Mouse (Mus musculus): Measurements from ENCODE around the gene Fbn1.

Fbn1 gene

DNA sequence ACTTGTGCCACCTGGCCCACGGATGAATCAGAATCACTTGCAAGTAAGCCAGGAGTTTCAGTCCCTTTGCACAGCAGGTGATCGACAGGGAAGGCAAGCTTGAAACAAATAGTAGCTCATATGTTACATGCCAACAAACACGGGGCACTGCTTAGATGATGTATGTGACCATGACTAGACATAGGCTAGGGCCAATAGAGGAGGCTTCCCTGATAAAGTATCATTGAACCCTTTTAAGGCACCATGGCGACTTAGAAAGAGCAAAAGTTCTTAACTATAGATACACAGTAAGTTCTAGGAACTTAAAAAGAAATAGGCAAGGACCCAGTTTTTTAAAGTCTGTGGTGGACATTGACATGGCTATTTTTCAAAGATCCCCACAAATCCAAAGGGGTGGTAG, at the start of gene Fbn1:
Gene Fbn1 (minus strand): TSS at position 101 of the 400 bp plus-strand sequence.
- in situ Hi-C loops (cut with MboI, MseI) = loop anchor here in 1 of 2 experiments (10.0 kb wide), 1 partner anchor 1583 kb away; no protein-coding TSS in a partner anchor

DNA sequence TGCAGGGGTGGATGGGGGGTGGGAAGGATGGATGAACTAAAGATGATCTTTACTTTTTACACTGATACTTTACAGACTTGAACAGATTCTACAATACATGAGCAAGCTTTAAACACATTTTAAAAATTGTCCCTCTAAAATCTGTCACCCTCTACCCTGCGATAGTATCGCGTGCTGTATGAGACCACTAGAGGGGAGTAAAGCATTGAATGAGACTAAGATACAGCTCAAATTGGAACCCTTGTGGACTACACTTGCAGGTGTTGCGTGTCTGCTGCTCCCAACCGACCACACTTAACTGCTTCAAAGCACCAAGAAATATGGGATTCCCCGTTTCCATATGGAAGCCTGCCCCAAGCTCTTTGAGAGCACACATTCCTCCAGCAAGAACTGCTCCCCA, 48.0 kb upstream of the Fbn1 start:
- in situ Hi-C loops (cut with MboI, MseI) = no loop called here

DNA sequence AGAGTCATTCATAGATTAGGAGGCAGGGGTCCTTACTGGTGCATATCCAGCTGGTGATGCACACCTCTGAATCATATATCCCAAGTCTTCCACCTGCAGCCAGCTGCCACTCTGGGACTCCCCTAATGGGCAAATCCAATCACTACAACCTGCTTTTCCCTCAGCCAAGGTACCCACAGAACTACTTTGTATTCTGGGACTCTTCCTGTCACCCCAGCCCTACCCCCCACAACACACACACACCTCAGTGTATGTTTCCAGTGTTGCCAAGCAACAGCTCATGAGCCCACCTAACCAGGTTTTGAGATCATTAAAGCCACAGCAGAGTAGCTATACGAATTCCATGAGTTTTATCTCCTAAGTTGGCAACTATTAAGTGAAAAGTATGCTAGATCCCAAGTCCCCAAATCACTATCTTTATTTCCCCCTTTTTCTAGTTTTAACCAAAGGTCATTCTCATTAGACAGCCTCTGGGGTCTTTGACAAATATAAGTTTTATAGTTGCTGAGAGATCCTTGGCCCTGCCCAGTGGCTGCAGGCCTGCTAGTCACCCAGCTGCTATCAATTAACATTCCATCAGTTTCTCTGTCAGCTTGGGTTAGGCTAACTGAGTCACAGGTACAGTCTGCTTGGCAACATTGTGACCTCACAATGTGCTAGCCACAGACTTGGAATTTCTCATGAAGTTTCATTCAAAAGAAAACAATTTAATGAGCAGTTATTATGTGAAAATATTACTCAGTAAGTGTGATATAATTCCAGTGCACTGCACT, 41.2 kb upstream of the Fbn1 start:
- in situ Hi-C loops (cut with MboI, MseI) = no loop called here

DNA sequence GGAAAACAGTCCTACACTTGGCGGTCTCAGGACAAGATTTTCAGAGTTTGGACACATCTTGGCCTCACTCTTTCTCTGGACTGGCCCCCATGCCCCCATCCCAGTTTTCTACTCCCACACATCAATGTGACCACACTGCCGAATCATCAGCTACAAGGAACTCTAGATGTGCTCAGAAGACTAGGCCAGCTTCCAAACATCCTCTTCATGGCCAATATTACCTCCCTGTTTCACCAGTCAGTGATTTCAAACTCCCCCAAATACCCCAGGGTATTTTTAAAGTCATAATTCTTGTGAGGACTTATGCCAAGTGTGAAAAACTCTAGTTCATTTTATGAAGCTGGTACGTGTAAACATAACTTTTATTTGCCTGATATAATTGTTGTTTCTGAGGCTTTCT, 37.2 kb upstream of the Fbn1 start:
- in situ Hi-C loops (cut with MboI, MseI) = no loop called here

DNA sequence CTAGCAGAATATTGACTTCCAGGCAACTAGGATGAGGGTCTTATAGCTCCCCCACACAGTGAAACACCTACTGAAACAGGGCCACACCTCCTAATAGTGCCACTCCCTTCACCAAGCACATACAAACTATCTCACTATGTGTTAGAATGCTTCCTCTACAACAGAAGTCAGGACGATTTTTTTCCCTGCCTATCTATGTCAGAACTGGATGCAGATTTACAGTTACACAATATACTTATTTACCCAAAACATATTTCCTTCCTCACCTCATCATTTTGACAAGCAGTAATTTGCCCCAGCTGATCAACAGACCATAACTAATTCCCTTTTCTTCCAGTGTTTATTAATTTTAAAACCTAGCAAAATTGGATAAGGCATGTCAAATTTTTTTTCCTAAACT, 35.9 kb upstream of the Fbn1 start:
- in situ Hi-C loops (cut with MboI, MseI) = no loop called here

DNA sequence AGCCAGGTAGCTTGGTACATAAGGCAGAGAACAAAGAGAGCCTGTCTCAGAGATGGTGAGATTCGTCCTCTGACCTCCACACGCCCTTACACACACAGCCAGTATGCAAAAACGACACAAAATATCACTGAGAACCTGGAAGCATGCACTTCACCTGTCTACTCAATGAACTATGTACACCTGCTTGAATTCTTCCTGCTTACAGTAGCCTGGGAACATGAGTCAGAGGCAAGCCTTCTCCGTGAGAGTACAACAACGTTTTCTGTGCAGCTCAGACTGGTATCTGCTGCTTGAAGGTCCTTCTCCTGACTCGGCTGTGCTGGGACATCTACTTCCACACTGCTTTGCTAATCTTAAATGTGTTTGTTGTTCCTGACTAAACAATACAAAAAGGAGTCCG, 33.7 kb upstream of the Fbn1 start:
- in situ Hi-C loops (cut with MboI, MseI) = no loop called here

DNA sequence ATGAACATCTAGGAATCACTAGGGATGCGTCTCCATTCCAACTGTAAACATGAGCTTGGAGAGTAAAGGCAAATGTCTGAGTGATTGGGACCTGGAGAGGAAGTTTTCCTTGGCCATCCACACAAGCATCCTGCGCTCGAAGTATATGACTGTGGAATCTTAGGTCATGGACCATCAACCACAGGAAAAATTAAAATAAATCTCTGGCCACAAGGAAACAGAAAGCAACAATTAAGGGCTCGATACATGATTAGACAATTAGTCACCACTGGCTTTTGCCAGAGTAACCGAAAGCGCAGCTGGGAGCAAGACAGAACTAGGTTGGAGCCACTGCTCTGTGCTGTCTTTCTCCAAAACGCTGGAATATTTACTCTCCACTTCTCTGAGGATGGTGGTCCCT, 32.8 kb upstream of the Fbn1 start:
- in situ Hi-C loops (cut with MboI, MseI) = no loop called here

DNA sequence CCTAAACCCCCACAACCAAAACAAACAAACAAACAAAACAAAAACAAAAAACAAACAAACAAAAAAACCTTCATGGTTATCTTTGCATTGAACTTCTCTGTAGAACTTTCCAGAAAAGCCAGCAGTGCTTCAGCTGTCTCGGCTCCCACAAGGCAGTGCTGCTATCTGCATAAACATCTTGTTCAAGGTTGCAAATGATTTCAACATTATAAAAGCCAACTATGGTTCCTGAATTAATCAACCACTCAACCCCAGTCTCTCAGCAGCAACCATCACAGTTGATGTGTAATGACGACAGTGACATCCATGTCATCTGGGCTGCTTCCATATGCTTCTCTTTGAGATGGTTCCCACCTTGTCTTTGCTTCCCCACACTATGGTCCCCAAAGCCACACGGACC, 31.8 kb upstream of the Fbn1 start:
- in situ Hi-C loops (cut with MboI, MseI) = no loop called here

DNA sequence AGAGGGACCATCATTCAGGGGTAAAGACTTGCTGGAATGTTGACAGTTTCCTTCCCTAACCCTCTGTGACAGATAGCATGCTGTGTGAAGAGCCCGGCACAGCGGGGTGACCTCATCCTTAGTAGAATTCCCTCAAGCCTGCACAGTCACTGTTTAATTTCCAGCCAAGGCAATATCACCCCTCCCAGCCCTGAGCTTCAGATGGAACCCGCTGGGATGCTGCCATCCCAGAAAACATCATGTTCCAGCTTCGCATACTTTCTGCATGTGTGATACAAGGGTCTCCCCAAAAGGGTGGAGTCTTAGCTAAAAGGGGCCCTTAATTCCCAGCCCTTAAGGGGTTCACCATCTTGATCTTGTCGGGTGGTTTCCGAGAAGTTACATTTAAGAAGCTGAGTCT, 22.9 kb upstream of the Fbn1 start:
- in situ Hi-C loops (cut with MboI, MseI) = no loop called here

DNA sequence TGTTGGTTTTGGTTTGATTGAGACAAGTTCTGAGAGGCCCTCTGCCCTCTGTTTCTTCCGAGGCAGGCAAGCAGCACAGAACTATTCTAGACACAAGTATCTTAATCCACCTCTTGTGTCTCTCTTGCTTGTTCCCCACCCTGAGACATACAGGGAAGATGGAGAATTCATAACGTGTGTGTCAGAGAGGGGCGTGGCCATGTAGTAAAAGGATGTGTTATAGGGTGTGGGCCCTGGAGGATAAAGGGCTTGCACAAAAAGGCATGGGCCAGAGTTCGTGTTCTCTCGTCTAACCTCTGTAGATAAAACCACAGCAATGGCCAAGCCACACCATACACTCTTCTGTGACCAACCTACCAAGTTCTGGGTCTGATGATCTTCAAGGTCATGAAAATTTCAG, 18.8 kb upstream of the Fbn1 start:
- in situ Hi-C loops (cut with MboI, MseI) = no loop called here

DNA sequence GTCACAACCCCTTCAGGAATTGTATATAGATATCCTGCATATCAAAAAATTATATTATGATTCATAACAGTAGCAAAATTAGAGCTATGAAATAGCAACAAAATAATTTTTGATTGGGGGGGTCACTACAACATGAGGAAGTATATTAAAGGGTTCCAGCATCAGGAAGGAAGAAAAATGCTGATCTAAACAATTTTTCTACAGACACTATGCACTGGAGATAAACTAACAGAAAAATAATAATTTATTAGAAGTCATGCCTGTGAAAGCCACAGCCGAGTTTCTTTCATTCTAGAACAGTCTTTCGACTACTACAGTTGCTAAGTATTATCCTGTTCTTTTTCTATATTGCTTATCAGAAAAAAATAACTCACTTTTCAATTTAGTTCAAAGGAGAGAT, 17.7 kb upstream of the Fbn1 start:
- in situ Hi-C loops (cut with MboI, MseI) = no loop called here

DNA sequence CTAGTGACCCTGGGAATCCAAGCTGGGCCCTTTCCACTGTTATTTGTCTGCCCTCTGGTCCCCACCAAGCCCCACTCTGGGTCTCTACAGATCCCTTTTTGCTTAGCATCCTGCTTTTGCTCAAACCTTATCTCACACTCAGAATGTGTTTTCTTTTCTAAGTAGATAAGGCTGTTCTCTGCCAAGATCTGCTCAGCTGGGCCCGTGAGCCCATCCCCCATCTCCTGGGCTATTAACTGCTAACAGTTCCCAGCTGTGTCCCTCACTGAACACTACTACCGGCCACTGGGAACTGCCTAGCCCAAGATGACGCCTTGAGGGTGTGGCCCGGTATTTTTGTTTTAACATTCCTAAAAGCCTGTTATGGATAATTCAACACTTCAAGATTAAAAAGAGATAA, 8.8 kb upstream of the Fbn1 start:
- in situ Hi-C loops (cut with MboI, MseI) = no loop called here

DNA sequence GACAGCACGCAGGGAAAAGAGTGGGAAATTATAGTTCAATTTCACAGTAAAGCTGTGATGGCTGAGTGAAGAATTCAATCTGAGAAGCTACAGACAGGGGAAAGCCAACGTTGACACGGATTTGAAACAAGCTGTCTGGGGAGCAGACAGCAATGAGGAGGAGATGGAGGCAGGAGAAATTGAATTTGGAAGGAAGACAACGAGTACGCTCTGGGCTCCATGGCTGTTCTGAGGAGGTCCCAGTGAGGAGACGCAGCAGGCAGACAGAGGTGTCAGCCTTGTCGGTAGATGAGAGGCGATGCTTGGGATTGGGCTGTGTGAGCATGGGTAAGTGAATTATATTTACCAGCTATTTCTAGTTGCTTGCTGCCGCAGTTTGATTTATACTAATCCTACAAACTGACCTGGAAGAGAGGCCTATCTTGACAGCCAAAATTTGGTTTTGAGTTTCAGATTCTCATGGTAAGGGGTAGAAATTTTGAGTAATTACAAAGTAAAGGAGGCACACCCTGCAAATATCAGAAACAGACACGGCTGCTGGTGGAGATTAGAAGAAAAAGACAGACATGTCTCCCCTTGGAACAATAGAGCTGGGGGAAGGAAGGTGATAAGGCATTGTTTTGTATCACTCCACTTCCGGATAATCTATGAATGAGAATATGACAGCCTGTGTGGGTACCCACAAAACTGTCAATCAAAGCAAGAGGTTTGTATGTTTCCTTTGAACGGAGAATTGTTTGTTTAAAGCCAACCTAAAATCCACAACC, 7.7 kb upstream of the Fbn1 start:
- in situ Hi-C loops (cut with MboI, MseI) = no loop called here

DNA sequence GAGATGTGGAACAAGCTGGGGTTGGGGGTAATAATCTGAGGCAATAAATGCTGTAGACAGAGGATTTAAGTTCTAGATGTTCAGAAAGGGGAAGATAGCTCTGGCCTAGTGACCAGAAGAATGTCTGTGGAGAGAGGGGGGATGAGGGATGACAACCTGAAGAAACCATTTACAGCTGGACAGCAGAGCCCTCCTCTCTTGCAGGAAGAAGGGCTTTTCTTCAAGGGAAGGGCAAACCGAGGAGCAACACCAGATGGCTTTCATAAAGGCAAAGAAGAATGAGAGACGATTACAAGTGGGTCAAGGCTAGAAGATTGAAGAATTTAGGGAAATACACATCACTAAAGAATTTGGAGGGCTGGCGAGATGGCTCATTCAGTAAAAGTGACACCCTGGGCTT, 6.6 kb upstream of the Fbn1 start:
- in situ Hi-C loops (cut with MboI, MseI) = no loop called here

DNA sequence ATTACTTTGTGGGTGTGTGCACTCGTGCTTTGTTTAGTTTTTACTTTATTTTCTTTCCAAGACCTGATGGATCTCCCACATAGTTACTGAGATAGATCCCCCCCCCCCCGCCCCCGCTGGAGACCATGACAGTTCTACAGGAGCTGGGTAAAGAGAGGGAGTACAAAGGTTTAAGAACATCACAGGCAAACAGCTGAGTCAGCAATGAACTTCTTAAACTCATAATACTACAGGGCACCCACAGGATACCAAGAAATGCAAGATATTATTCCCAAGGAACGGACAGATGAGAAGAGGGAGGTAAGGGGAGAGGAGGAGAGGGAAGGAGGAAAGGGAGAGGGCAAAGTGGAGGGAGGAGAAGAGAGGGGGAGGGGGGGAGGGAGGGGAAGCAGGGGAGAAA, 4.8 kb upstream of the Fbn1 start:
- in situ Hi-C loops (cut with MboI, MseI) = no loop called here

DNA sequence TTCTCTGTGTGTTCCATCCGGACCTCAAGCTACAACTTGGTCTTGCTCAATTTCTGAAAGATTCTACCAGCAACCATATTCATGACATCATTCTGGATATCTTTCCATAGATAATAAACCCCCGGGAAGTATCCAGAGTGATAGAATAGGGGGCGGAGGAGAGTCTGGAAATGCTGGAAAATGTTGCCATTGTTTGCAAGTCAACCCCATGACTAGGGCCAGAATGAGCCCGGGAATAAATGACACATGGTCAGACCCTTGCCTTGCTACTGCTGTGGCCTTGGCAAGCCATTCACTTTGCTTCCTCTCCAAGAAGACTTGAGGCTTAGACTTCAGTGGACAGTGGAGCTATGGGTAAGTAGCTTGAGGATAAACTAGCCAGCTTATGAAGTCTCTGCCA, 4.1 kb upstream of the Fbn1 start:
- in situ Hi-C loops (cut with MboI, MseI) = no loop called here

DNA sequence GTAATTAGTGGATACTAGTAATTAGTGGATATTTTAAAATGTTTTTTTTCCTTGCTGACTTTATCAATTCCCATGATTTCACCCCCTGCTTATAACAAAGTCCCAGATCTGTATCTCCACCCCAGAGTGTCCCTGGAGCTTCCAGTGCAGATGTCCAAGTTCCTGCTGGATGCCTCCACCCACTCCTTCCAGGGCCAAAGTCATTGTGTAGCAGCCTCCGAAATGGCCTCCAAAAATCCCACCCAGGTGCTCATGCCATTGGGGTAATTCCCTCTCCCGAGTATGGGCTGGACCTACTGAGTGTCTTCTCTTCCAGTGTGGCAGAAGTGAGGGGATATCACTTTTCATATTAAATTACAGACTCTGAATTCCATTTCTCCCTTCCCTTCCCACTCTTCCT, 3.0 kb upstream of the Fbn1 start:
- in situ Hi-C loops (cut with MboI, MseI) = no loop called here

DNA sequence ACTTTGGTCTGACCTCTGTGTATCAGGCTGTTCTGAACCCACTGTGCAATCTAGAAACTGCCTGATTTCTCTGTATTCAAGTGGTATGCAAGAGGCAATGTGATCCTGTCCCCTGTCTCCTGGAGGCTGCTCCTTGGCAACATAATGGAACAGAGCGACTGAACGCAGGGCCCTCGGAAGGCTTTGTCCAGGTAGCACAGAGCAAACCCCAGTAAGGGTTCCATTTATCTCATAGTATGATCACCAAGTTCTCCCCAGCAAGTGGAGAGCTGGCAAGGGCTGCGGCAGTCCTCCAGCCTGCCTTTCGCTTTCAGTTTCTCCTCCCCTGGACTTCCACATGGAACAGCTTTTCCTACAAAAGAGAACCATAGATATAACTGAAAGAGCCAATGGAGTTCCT, 588 bp upstream of the Fbn1 start:
- in situ Hi-C loops (cut with MboI, MseI) = loop anchor here in 1 of 2 experiments (10.0 kb wide), 1 partner anchor 1584 kb away; no protein-coding TSS in a partner anchor

DNA sequence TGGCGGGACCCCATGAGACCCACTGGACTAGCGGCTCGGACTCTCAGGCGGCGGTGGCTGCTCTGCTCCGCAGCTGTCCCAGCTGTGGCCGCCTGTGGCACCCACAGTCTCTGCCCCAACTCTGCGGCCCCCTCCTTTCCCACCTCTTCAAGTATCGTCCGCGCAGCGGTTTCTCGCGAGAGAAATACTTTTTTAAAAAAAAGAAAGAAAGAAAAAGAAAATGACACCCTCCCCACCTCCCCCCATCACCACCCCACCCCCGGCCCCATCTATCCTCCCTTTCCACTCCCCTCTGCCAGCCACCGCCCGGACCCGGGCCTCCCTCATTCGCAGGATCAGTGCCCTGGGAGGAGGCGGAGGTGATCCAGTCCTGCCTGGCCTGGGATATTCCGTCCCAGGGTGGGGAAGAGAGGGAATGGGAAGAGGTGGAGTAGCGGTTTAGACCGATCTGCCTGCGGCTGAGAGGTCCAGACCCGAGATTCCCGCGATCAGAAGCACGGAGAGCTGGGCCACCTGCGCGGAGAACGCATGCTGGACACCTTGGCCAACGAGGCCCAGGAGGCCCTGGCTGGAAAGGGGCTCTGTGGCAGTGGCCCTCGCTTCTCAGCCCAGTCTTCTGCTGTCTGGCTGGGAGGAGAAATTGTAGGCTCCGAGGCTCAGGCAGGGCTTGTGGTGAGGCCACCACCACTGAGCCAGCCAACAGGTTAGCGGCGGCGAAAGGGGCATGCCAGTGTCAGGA, 1.3 kb downstream of the Fbn1 start:
- in situ Hi-C loops (cut with MboI, MseI) = loop anchor here in 1 of 2 experiments (10.0 kb wide), 1 partner anchor 1582 kb away; no protein-coding TSS in a partner anchor

DNA sequence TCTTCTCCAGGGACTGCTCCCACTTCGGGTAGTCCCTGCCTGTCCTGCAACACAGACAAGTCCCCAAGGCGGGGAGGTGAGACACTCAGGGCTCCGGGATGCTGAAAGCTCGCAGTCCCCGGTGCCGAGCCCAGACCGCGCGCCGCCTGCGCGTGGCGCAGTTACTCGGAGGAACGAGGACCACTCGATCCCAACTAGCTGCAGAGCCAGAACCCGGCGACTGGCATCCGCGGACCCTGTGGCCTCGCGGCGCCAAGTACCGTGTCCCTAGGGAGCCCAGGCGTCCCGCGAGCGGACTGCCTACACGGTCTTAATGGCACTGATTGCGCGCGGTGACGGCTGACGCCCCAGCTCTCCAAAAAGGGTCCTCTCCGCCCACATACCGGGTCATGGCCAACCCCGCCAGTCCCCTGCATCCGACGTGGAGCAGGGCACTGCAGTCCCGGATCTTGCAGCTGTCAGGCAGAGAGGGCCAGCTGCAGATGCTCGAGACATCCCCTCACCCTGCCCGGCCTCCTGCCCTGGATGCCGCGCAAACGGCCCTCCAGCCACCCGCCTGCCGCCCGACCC, 2.0 kb downstream of the Fbn1 start:
- in situ Hi-C loops (cut with MboI, MseI) = loop anchor here in 1 of 2 experiments (10.0 kb wide), 1 partner anchor 1581 kb away; no protein-coding TSS in a partner anchor

DNA sequence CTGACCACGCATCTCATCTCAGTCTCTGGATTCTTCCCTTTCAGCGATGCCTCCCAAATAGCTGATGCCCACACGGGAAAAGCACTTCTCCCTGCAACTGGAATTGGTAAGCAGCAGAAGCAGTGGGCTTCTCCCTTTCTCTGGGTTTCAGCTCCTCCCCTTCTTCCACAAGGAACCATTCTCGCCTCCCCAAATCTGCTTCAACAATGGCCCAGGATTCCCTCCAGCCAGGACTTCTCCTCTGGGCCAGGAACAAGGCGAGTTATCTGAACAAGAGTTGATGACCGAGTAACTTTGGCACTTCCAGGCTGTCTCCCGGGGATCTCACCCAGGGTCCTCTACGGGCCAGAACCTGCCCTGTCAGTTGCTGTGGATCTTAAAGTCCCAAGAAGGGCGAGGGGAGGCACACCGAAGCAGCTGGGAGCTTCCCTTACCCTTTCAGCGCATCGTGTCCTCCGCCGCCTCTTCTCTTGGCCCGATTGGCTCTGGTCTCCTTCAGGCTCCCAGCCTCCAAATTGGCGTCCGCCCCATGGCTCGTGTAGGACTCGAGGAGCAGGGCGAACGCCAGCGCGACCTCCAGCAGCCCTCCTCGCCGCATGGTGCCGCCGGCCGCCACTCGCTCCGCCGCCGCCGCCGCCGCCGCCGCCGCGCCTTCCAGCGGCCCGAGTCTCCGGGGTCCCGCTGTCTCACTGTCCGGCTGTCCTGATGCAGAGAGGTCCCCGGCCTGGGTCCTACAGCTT, 2.6 kb downstream of the Fbn1 start, which contains the start of gene Gm9913:
Gene Gm9913 (plus strand): TSS at position 84 of the 740 bp plus-strand sequence.
- in situ Hi-C loops (cut with MboI, MseI) = loop anchor here in 1 of 2 experiments (10.0 kb wide), 1 partner anchor 1580 kb away; no protein-coding TSS in a partner anchor

Measured in T-helper 17 cell (primary cell).